Comparison of ENCODE assay signal across 13 mouse cellular contexts in the genomic region with DNA sequence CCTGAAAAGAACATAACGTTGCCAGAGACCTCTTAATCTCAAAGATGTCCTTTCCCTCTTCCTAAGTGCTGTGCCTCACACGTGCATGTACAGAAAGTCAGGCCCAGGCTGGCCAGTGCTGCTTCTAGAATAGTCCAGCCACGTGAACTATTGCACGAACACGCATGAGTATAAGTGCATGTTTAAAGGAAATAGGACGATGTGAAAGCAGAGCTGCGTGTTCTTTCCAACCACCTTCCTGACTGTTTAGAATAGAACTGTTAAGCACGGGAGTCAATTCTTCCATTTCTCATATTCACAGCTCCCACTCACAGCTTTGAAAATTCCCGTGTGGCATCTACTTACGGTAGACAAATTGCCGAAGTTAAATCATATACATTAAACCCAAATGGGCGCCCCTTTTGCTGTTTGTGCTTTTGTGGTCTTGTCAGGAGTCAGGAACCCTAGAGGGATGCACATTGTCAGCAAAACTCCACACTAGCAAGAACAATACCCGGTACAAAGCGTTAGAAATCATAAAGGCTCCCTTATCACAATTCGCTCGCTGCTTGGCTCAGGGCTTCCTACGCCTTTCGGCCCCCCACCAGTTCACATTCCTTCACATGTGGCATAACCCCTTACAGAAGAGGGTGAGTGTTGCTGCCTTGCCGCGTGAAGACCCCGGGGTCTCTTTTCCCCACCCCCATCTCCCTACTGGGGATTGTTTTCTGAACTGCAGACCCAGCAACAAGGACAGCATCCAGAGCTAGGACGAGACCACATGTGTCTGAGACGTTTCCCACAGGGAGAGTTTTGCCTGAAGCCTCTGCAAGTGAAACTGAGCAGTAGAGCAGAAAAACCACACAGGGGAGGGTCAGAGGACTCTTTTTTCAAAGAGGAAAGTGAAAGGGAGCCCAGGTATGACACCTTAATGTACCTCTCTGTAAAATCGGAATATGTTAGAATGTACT. TPM values are rescaled to one million over a fixed set of nuclear protein-coding genes. Genes with fewer than 3 reads are reported as not detected.
A peak's percentile ranks its signal among the peaks of the same experiment; 100 is the strongest.
DNase-seq lines count a peak whose midpoint lies in the region; ATAC-seq and TF ChIP-seq lines count a peak whose summit lies in the region.
"Had no signal": no experiment of that assay in that cellular context is flagged by ENCODE, and none has a peak within 500 bp of the region (broad histone marks: within the 10 kb centered on the region; RNA-seq: fewer than 3 reads in every experiment).

No protein-coding gene starts in this region.

- intact Hi-C loops in heart, postnatal 10 days (cut with DNase I): no loop called here

- peaks cover 6% of the 10 kb centered on the region; the same call in 1 of the 2 replicates for H3K4me1 ChIP-seq in heart, embryonic 10.5 days
- no peaks in the 10 kb centered on the region for H3K4me1 ChIP-seq in lung, embryonic 14.5 days (ENCODE audit: insufficient read depth)
- H3K4me1 ChIP-seq in hindbrain, embryonic 10.5 days (replicated peaks): peaks cover 9% of the 10 kb centered on the region
- H3K4me1 ChIP-seq in midbrain, postnatal 0 days (ENCODE audit: insufficient read depth, low read length): 0 out of 2 replicates have a peak, but pooled peaks cover 3% of the 10 kb centered on the region

- no peaks in the 10 kb centered on the region for H3K27me3 ChIP-seq in heart, embryonic 10.5 days (ENCODE audit: insufficient read depth, poor library complexity, severe bottlenecking)
- no peaks in the 10 kb centered on the region for H3K27me3 ChIP-seq in lung, embryonic 14.5 days (ENCODE audit: insufficient read depth, low read length)
- H3K27me3 ChIP-seq in hindbrain, embryonic 10.5 days (ENCODE audit: insufficient read depth, poor library complexity, severe bottlenecking): no peaks in the 10 kb centered on the region
- H3K27me3 ChIP-seq in midbrain, postnatal 0 days (ENCODE audit: insufficient read depth, low read length): no peaks in the 10 kb centered on the region

- ATAC-seq in lung, embryonic 14.5 days (ENCODE audit: insufficient read depth): no peak
- no peak for ATAC-seq in midbrain, postnatal 0 days (ENCODE audit: low FRiP score)
- no peak for ATAC-seq in erythroid progenitor cell, adult 5-6 weeks (replicated peaks; ENCODE audit: low FRiP score, poor library complexity, severe bottlenecking)
- ATAC-seq: CD4-positive, CD25-positive, alpha-beta regulatory T cell, adult 4 months had no signal

- H3K36me3 ChIP-seq in heart, embryonic 10.5 days: no peaks in the 10 kb centered on the region
- no peaks in the 10 kb centered on the region for H3K36me3 ChIP-seq in lung, embryonic 14.5 days (ENCODE audit: insufficient read depth)
- H3K36me3 ChIP-seq in hindbrain, embryonic 10.5 days: no peaks in the 10 kb centered on the region
- no peaks in the 10 kb centered on the region for H3K36me3 ChIP-seq in midbrain, postnatal 0 days (ENCODE audit: insufficient read depth, low read length)

- WGBS in heart, embryonic 10.5 days: 53% methylated on average over 24 of the region's 24 CpGs
- 47% methylated on average over 24 of the region's 24 CpGs for WGBS in lung, embryonic 14.5 days
- WGBS in hindbrain, embryonic 10.5 days: 56% methylated on average over 24 of the region's 24 CpGs
- 54% methylated on average over 24 of the region's 24 CpGs for WGBS in midbrain, postnatal 0 days

- H3K4me3 ChIP-seq in heart, embryonic 10.5 days: peak overlapping the region; percentile 39; the same call in 1 of the 2 replicates
- H3K4me3 ChIP-seq in lung, embryonic 14.5 days (ENCODE audit: low read depth, low read length): no peak overlapping the region
- H3K4me3 ChIP-seq in hindbrain, embryonic 10.5 days: no peak overlapping the region
- H3K4me3 ChIP-seq in midbrain, postnatal 0 days (ENCODE audit: low read depth, low read length): no peak overlapping the region
- H3K4me3 ChIP-seq: erythroblast, embryonic 14.5 days had no signal

- DNase-seq in heart, embryonic 10.5 days (ENCODE audit: low spot score): no peak
- DNase-seq in heart, postnatal 10 days: no peak
- DNase-seq in lung, embryonic 14.5 days: no peak
- DNase-seq in lung, postnatal 25 days (ENCODE audit: low spot score): no peak
- DNase-seq in hindbrain, embryonic 10.5 days (ENCODE audit: low spot score): no peak
- peak; percentile 2 for DNase-seq in midbrain, postnatal 0 days (ENCODE audit: low spot score)
- no peak for DNase-seq in cerebellum, adult 9-10 months
- DNase-seq: cerebellum, adult 11-12 months; thymus, postnatal 14 days had no signal

- peak overlapping the region; percentile 42; the same call in 1 of the 2 replicates for H3K27ac ChIP-seq in heart, embryonic 10.5 days
- no peak overlapping the region for H3K27ac ChIP-seq in lung, embryonic 14.5 days (ENCODE audit: low read depth)
- H3K27ac ChIP-seq in hindbrain, embryonic 10.5 days: 0 out of 2 replicates have a peak overlapping the region, but pooled peaks have one; percentile 40
- no peak overlapping the region for H3K27ac ChIP-seq in midbrain, postnatal 0 days (ENCODE audit: low read depth, low read length)

- peak overlapping the region; percentile 46 for H3K4me2 ChIP-seq in lung, embryonic 14.5 days
- H3K4me2 ChIP-seq in midbrain, postnatal 0 days (ENCODE audit: low read depth, low read length, poor library complexity, severe bottlenecking): peak overlapping the region; percentile 39

- H3K9ac ChIP-seq in lung, embryonic 14.5 days: no peak overlapping the region
- H3K9ac ChIP-seq in midbrain, postnatal 0 days (replicated peaks; ENCODE audit: low read length, poor library complexity, severe bottlenecking): no peak overlapping the region

- no peak for TF ChIP-seq CTCF in lung, embryonic 14.5 days (IDR thresholded peaks at IDR 0.05; ENCODE audit: low read depth)
- TF ChIP-seq CTCF in midbrain, postnatal 0 days (IDR thresholded peaks at IDR 0.05): no peak

- H3K9me3 ChIP-seq in heart, embryonic 10.5 days: no peaks in the 10 kb centered on the region
- H3K9me3 ChIP-seq in lung, embryonic 14.5 days (ENCODE audit: low read depth, low read length): no peaks in the 10 kb centered on the region
- H3K9me3 ChIP-seq in hindbrain, embryonic 10.5 days: no peaks in the 10 kb centered on the region
- no peaks in the 10 kb centered on the region for H3K9me3 ChIP-seq in midbrain, postnatal 0 days (ENCODE audit: low read length)

RNA-seq across cellular contexts. Expression of a gene that starts 33.1 kb away (rescaled TPM):
- 9.2 TPM in 2 replicates for polyA plus RNA-seq in heart, embryonic 10.5 days (2016; fragmentation: Nextera tagmentation; extraction: Ambion mirVana)
- 1 to 10 TPM; 4.7 to 6.9 TPM for total RNA-seq in heart, postnatal 10 days (2021)
- polyA plus RNA-seq in lung, embryonic 14.5 days (2014; fragmentation: Nextera tagmentation; extraction: Ambion mirVana): 18.3 and 19.4 TPM in 2 replicates
- 16.2 and 16.8 TPM in 2 replicates for polyA plus RNA-seq in hindbrain, embryonic 10.5 days (2016; fragmentation: Nextera tagmentation; extraction: Ambion mirVana)
- 32.2 and 33.9 TPM in 2 replicates for total RNA-seq in midbrain, postnatal 0 days (2014; rRNA removed)
- polyA plus RNA-seq in midbrain, postnatal 0 days (2015; fragmentation: Nextera tagmentation; extraction: Ambion mirVana): 23.6 and 27.3 TPM in 2 replicates
- total RNA-seq in erythroid progenitor cell, adult 5-6 weeks (2015; ENCODE audit: low replicate concordance): not detected in 2 replicates
- 0.13 TPM in 1 of 2 replicates, not detected in the other for total RNA-seq in erythroid progenitor cell, adult 5-6 weeks (2017; ENCODE audit: low replicate concordance)
- total RNA-seq: megakaryocyte, adult 5-6 weeks had no signal
- polyA plus RNA-seq: erythroblast, embryonic 14.5 days had no signal

Comparison
In these comparisons a context has a peak if more than half of its experiments do, and no peak if none do; other contexts are left out.
1. H3K27ac ChIP-seq: peak in heart, embryonic 10.5 days (single experiment) and hindbrain, embryonic 10.5 days (single experiment); none in lung, embryonic 14.5 days (single experiment) and midbrain, postnatal 0 days (single experiment).